Mouse (Mus musculus): ENCODE data around the gene Rhbdd1. TPM values are rescaled to one million over a fixed set of nuclear protein-coding genes. Genes with fewer than 3 reads are reported as not detected.

The Rhbdd1 gene
- polyA plus RNA-seq, 1 experiment = 12.6 TPM

DNA sequence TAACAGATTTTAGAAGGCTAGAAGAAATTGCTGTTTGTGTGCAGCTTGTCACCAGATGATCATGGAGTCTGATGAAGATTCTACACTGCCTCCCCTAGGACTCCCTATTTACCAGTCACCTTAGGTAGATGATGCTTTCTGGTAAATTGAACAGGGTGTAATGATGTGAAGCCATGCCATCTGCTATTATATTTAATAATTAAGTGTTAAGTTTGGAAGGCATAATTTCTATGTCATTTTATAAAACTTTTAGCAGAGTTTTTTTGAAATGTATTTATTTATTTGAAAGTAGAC lies 13.6 kb downstream of the Rhbdd1 start:
- Histone ChIP-seq H3K79me3 (ENCODE audit: low read depth) (peaks cover 6% of the 10 kb centered on the region), H3K27me3 (ENCODE audit: control insufficient read depth, insufficient read depth, insufficient read length) (no peaks in the 10 kb centered on the region), H3K36me3 (ENCODE audit: control insufficient read depth, insufficient read depth) (no peaks in the 10 kb centered on the region), H3K4me3 (ENCODE audit: insufficient read depth, poor library complexity, severe bottlenecking) (no peak overlapping the region), H3K79me2 (ENCODE audit: control insufficient read depth, insufficient read depth) (peaks cover 29% of the 10 kb centered on the region), H3ac (ENCODE audit: control insufficient read depth, insufficient read length, low read depth) (no peak overlapping the region)
- TF ChIP-seq MYOG (IDR thresholded peaks at IDR 0.05; ENCODE audit: control insufficient read depth, extremely low read depth, insufficient read length) = no peak
- no peak for TF ChIP-seq MYOD1 (IDR thresholded peaks at IDR 0.05; ENCODE audit: control insufficient read depth, insufficient read length, low read depth)
- no peak for TF ChIP-seq MAX (IDR thresholded peaks at IDR 0.05)
- TF ChIP-seq CTCF (IDR thresholded peaks at IDR 0.05; ENCODE audit: control insufficient read depth, insufficient read depth, insufficient read length) = no peak
- TF ChIP-seq FOSL1 (IDR thresholded peaks at IDR 0.05; ENCODE audit: insufficient read depth, low read length, poor library complexity, severe bottlenecking) = no peak
- no peak for TF ChIP-seq CEBPB (IDR thresholded peaks at IDR 0.05; ENCODE audit: low read depth)
- TF ChIP-seq USF1 (IDR thresholded peaks at IDR 0.05; ENCODE audit: low read depth) = no peak

DNA sequence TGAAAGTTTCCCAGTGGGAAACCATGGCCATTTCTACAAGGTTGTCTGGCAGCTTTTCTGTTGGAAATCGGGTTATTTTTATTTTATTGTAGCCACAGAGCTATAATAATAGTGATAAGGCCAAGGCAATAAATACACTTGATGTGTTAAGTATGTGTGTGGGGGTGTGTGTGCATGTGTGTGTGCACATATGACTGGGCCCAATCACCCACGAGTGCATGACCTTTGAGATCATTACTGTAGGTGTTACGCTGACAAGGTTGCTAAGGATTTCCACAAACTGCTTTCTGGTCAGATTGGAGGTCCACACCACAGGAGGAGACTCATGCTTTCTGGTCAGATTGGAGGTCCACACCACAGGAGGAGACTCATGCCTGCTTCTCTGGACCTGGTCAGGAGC lies 18.3 kb downstream of the Rhbdd1 start:
- Histone ChIP-seq H3K79me2 (ENCODE audit: control insufficient read depth, insufficient read depth) (peaks cover 8% of the 10 kb centered on the region), H3K4me3 (ENCODE audit: insufficient read depth, poor library complexity, severe bottlenecking) (no peak overlapping the region), H3ac (ENCODE audit: control insufficient read depth, insufficient read length, low read depth) (no peak overlapping the region), H3K79me3 (ENCODE audit: low read depth) (peaks cover 3% of the 10 kb centered on the region), H3K27me3 (ENCODE audit: control insufficient read depth, insufficient read depth, insufficient read length) (no peaks in the 10 kb centered on the region), H3K36me3 (ENCODE audit: control insufficient read depth, insufficient read depth) (no peaks in the 10 kb centered on the region)
- TF ChIP-seq FOSL1 (IDR thresholded peaks at IDR 0.05; ENCODE audit: insufficient read depth, low read length, poor library complexity, severe bottlenecking) (no peak), CEBPB (IDR thresholded peaks at IDR 0.05; ENCODE audit: low read depth) (no peak), CTCF (IDR thresholded peaks at IDR 0.05; ENCODE audit: control insufficient read depth, insufficient read depth, insufficient read length) (no peak), MYOG (IDR thresholded peaks at IDR 0.05; ENCODE audit: control insufficient read depth, extremely low read depth, insufficient read length) (no peak), MYOD1 (IDR thresholded peaks at IDR 0.05; ENCODE audit: control insufficient read depth, insufficient read length, low read depth) (no peak), MAX (IDR thresholded peaks at IDR 0.05) (no peak), USF1 (IDR thresholded peaks at IDR 0.05; ENCODE audit: low read depth) (no peak)

DNA sequence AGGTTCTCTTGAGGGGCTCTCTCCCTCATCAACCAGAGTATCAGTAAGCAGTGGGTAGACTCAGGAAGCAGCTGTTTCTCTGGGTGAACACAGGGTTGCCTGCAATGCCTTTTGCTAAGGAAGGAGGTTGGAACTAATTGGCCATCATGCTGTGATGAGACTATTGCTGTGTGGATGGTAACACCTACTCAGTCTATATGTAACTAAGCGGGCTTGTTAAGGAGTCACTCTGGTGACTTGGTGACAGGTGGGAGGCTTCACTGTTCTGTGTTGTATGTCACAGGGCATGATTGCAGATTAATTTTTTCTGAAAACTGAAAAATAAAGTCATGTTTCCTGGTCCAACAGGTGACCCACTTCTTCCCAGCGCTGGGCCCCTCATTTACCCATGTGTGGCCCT lies 36.8 kb downstream of the Rhbdd1 start:
- H3K79me3 ChIP-seq (ENCODE audit: low read depth) = no peaks in the 10 kb centered on the region
- H3K4me3 ChIP-seq (ENCODE audit: insufficient read depth, poor library complexity, severe bottlenecking) = no peak overlapping the region
- no peak for TF ChIP-seq FOSL1 (IDR thresholded peaks at IDR 0.05; ENCODE audit: insufficient read depth, low read length, poor library complexity, severe bottlenecking)
- TF ChIP-seq USF1 (IDR thresholded peaks at IDR 0.05; ENCODE audit: low read depth) = no peak
- no peak for TF ChIP-seq MYOD1 (IDR thresholded peaks at IDR 0.05; ENCODE audit: control insufficient read depth, insufficient read length, low read depth)
- TF ChIP-seq CEBPB (IDR thresholded peaks at IDR 0.05; ENCODE audit: low read depth) = no peak
- TF ChIP-seq CTCF (IDR thresholded peaks at IDR 0.05; ENCODE audit: control insufficient read depth, insufficient read depth, insufficient read length) = no peak
- TF ChIP-seq MYOG (IDR thresholded peaks at IDR 0.05; ENCODE audit: control insufficient read depth, extremely low read depth, insufficient read length) = no peak
- TF ChIP-seq MAX (IDR thresholded peaks at IDR 0.05) = no peak

GRCm38 (mm10) chr1:82353755-82354154 lies 37.5 kb downstream of the Rhbdd1 start:
- Histone ChIP-seq H3K79me2 (ENCODE audit: control insufficient read depth, insufficient read depth) (no peaks in the 10 kb centered on the region), H3K36me3 (ENCODE audit: control insufficient read depth, insufficient read depth) (no peaks in the 10 kb centered on the region)

More for the DNA sequence above, 36.8 kb downstream of the Rhbdd1 start:
- no peaks in the 10 kb centered on the region for H3K27me3 ChIP-seq (ENCODE audit: control insufficient read depth, insufficient read depth, insufficient read length)
- no peaks in the 10 kb centered on the region for H3K36me3 ChIP-seq (ENCODE audit: control insufficient read depth, insufficient read depth)
- H3K79me2 ChIP-seq (ENCODE audit: control insufficient read depth, insufficient read depth) = no peaks in the 10 kb centered on the region
- no peak overlapping the region for H3ac ChIP-seq (ENCODE audit: control insufficient read depth, insufficient read length, low read depth)

DNA sequence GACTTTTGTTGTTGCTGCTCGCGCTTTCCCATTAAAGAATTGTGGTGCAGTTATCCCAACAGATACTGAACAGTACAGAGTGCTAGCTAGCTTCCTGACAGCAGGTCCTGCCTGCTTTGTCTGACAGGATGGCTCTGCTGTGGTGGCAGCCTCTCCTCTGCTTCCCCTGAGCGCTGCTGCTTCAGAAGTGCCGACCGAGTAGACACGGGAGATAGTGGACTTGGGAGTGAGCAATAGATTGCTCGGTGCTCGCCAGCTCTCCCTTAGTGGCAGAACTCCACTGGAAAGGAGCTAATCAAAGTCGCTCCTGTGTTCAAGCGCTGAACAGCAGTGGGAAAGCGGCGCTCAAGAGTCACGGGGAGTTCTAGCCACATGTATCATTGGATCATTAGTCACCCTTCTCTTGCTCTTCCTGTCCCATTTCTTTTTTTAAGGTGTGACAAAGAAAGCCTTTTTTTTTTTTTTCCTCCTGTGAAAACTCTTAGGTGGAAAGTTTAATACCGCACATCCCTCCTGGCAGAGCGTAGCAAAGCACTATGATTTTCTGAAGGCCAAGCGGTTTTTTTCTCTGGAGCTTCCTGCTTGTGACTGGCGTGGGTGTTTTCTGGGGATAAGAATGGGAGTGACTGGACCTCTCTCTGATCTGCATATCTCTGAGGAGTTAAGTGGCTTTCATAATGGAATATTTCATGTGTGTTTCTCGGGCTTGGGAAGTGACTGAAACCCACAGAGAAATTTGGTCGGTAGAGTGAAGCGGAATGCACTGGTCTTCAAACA lies 42.8 kb downstream of the Rhbdd1 start:
- Histone ChIP-seq H3K79me3 (ENCODE audit: low read depth) (no peaks in the 10 kb centered on the region), H3K79me2 (ENCODE audit: control insufficient read depth, insufficient read depth) (no peaks in the 10 kb centered on the region), H3K4me3 (ENCODE audit: insufficient read depth, poor library complexity, severe bottlenecking) (no peak overlapping the region), H3K27me3 (ENCODE audit: control insufficient read depth, insufficient read depth, insufficient read length) (no peaks in the 10 kb centered on the region), H3ac (ENCODE audit: control insufficient read depth, insufficient read length, low read depth) (no peak overlapping the region), H3K36me3 (ENCODE audit: control insufficient read depth, insufficient read depth) (no peaks in the 10 kb centered on the region)
- TF ChIP-seq MYOD1 (IDR thresholded peaks at IDR 0.05; ENCODE audit: control insufficient read depth, insufficient read length, low read depth) (no peak), FOSL1 (IDR thresholded peaks at IDR 0.05; ENCODE audit: insufficient read depth, low read length, poor library complexity, severe bottlenecking) (no peak), MAX (IDR thresholded peaks at IDR 0.05) (no peak), CEBPB (IDR thresholded peaks at IDR 0.05; ENCODE audit: low read depth) (no peak), CTCF (IDR thresholded peaks at IDR 0.05; ENCODE audit: control insufficient read depth, insufficient read depth, insufficient read length) (no peak), USF1 (IDR thresholded peaks at IDR 0.05; ENCODE audit: low read depth) (no peak)

More at GRCm38 (mm10) chr1:82353755-82354154, 37.5 kb downstream of the Rhbdd1 start:
- Histone ChIP-seq H3K79me3 (ENCODE audit: low read depth) (no peaks in the 10 kb centered on the region), H3K27me3 (ENCODE audit: control insufficient read depth, insufficient read depth, insufficient read length) (no peaks in the 10 kb centered on the region), H3ac (ENCODE audit: control insufficient read depth, insufficient read length, low read depth) (no peak overlapping the region), H3K4me3 (ENCODE audit: insufficient read depth, poor library complexity, severe bottlenecking) (no peak overlapping the region)
- TF ChIP-seq MYOG (IDR thresholded peaks at IDR 0.05; ENCODE audit: control insufficient read depth, extremely low read depth, insufficient read length) = no peak
- TF ChIP-seq MYOD1 (IDR thresholded peaks at IDR 0.05; ENCODE audit: control insufficient read depth, insufficient read length, low read depth) = no peak
- no peak for TF ChIP-seq USF1 (IDR thresholded peaks at IDR 0.05; ENCODE audit: low read depth)
- no peak for TF ChIP-seq FOSL1 (IDR thresholded peaks at IDR 0.05; ENCODE audit: insufficient read depth, low read length, poor library complexity, severe bottlenecking)
- TF ChIP-seq CEBPB (IDR thresholded peaks at IDR 0.05; ENCODE audit: low read depth) = no peak
- no peak for TF ChIP-seq MAX (IDR thresholded peaks at IDR 0.05)
- TF ChIP-seq CTCF (IDR thresholded peaks at IDR 0.05; ENCODE audit: control insufficient read depth, insufficient read depth, insufficient read length) = no peak

Data from C2C12 (cell line).